Mouse (Mus musculus) embryo, embryonic 11.5 days (tissue): ENCODE data around the gene Dtx4.
A peak's percentile ranks its signal among the peaks of the same experiment; 100 is the strongest.

Experiments
- DNase-seq: peaks from one replicate; pipeline ENCODE4 v3.0.0-alpha.2; 2012; ENCODE audit warnings: low read depth, low spot score

Gene Dtx4

DNA sequence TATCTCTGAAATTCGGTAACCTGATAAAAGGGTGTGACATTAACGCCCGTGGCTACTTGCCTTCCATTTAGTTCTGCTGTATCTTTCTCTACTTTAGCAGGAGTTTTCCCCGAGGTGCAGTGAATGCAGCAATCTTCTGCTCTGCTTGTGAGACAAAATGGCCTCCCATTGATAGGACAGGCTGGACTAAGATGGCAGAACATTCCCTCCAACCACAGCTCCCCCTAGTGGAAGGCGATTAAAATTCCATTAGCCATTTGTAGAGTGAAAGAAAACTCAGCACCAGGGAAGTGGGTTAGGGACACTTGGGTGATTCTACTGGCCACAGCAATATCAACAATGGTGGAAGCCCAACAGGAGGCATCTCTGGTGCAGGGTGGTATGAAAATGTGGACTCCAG is 33.8 kb downstream of the Dtx4 start:
- DNase-seq, result no peak

DNA sequence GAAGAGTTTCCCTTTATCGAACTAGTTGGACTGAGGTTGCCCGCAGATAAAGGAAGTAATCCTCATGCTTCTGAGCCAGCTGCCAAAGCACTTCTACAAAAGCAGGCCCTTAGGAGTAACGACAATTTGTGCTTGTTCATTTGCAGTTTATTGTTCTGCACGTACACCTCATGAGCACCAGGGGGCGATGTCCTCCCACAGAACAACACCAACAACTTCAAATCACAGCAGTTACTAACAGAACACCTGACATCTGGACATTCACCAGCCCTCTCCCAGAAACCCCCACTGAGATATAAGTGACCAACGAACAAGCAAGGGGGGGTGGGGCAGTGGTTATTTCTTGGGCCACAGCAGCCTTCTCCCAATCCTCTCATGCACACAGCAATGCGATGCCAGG is 35.0 kb downstream of the Dtx4 start:
- DNase-seq, result peak; percentile 43

DNA sequence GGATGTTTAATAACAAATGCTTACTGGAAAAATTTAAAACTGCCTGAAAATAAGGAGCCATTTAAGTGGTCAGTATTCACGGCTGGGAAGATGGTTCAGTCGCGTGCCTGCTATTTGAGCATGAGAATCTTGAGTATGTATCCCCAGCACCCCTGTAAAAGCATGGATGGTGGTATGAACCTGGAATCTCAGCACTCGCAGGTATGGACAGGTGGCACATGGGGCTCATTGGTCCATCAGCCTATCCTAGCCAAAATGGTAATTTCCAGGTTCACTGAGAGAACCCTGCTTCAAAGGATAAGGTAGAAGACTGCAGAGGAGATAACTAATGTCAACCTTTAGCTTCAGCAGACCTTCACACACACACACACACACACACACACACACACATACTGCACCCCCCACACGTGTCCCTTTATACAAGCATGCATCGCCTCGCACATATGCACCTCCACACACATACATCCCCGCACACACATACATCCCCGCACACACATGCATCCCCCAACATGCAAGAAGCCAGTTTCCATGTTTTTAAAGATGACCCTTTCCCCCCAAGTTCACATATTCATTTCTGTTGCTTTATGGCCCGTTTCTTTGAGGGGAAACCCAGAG is 35.6 kb downstream of the Dtx4 start:
- DNase-seq, result no peak

DNA sequence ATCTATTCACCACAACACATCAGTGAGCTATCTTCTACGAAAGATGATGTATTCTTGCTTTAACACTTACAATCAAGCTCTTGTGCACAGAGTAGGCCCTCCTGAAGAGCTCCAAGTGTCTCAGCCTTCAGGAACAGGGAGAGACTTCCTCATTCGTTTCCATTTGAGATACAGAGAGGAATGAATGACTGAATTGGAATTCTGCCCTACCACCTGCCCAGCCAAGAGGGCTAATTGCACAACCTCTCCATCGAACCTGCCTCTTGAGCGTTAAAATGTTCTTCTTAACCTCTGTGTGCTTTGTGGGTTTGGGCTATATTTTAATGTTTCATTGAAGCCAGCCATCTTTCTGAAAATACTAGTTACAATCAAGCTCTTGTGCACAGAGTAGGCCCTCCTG is 36.6 kb downstream of the Dtx4 start:
- DNase-seq, result no peak

DNA sequence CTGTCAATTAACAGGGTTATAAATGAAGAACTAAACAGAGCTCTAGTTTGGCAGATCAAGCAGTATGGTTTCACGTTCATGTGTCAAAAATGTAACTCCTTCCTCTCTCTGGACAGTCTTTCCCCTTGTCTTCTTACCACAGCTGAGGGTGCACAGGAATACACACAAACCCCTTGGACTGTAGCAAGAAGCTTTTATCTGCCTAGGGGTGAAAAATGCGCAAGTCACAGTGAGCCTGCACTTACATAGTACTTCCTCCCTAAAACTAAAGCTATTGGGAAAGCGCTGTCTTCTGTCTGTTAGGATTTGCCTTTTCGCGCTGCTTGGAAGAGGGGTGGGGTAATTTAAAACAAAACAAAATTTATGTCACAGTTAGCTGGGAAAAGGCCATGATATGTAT is 37.1 kb downstream of the Dtx4 start:
- no peak for DNase-seq

DNA sequence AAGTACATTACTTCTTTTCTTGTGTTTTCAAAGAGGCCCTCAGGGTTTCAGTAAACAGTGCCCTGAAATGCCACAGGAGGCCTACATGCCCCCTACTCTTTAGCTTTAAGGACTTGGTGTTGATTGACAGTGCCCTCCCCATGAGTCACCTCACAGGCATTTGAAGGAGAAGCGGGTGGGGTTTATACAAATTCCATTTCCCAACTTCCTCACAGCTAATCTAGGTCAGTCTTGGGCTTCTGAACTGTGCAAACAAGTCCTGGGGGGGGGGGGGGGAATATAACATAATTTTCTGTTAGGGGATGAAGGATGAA is 37.6 kb downstream of the Dtx4 start:
- no peak for DNase-seq

DNA sequence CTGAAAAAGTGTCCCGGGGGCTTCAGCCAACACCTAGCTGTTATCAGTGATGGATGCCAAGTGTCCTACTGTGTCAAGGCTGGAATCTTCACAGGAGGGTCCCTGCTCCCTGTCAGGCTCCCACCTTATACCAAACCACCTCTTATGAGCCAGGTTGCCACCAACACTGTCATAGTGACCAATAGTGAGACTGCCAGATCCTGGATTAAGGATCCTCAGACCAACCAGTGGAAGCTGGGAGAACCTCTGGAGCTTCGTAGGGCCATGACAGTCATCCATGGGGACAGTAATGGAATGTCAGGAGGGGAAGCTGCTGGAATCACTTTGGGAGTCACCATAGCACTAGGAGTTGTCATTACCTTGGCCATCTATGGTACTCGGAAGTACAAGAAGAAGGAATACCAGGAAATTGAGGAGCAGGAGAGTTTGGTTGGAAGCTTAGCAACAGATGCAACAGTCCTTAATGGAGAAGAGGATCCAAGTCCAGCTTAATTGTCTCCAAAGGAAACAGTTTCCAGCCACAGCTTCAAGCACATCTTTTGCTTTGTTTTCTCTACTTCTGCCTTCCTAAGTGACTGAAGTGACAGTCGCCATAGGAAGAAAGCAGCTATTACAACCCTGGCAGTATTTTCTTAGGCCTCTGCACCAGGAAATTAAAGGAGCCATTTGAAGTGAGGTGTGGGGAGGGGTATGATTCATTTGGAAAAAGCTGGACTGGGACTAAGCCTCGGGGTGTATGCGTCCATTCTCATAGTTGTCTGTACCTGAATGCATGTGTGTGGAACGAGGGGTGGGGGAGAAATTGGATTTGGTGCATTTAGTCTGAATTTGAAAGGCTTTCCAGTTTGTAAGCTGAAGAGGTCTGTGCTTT is 38.2 kb downstream of the Dtx4 start:
- DNase-seq, result no peak

DNA sequence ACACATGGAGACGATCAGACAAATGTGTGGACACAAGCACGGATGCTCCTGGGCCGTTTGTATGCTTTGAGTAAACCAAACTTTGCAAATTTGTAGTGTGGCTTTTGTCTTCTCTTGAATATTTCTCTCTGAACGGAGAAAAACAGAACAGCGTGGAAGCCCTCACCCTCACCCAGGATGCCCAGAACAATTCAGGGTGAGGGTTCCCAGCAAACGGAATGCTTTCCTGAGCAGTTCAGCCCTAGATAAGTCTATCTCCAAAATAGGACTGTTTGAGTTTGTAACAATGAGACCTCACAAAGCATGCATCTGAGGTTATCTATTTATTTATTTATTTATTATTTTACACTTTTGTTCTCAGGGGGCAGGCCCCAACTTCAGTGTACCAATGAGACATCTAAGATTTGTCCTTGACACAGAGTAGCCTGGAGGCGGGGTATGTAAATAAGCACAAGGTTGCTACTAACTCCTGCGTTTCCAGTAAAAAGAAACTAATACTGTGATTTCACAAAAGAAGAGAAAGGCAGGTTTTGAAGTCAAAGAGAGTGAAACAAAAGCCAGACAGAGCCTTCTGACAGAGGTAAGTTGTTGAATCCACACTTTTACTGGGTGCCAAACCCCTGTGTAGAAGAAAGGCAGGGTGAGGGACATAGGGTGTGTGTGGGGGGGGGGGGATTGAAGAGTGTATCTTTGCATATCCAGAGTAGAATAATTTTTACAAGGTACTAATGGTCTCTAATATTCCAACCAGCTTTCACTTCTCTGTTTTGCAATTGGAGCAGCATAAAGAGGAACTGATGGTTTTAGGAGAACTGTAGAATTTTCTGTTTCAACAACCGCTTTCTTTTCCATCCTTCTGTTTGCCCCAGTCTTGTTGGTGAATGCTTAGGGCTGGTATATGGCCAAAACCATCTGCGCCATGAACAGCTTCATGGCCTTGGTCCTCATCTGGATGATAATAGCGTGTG is 40.7 kb downstream of the Dtx4 start, which contains the start of gene Mpeg1:
Mpeg1 (plus strand) TSS at position 498 of the 968 bp plus-strand sequence.
- DNase-seq, result no peak

DNA sequence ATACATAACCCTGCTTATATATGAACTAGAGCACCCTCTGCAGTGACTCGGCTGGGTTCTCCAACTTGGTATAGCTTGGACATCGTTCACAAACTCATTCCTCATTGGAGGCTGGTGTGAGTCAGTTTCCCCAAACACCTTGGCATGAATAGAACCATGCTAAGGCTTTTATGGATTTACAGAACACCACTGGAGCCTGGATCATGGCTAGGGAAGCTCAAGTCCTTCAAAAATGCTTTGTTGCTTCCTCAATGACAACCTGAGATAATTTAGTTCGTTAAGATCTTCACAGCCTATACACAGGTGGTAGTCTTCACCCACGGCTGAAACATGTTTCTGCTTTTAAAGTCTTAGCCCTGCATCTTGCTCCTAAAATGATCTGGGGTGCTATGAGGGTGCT is 41.7 kb downstream of the Dtx4 start:
- no peak for DNase-seq

DNA sequence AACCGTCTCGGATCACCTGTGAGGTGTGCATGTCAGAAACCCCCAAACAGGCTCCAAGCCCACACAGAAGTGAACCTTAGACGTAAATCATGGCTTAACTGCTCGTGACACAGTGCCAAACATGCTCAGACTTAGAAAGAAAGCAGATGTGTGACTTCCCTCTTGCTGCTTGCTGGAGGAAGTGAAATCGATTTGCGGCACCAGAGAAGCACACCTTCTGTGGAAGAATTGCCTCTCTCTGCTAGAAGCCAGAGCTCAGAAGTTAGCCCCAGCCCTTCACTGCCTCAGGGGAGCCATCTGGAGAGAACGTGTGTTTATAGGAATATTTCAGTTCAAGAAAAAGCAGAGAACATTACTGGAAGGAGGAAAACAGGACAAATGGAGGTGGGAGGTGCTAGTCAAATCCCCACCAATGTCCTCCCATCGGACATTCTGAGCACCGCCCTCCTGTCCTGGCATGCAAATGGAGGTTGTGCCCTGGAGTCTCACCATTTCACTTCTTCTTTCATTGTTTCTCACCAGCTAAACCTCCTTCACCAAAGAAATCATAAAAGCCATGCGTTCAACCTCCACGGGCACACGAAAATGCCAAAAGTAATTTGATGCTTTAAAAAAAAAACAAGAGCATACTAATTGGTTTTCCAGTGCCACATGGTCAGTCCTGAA is 43.7 kb downstream of the Dtx4 start:
- DNase-seq, result no peak

DNA sequence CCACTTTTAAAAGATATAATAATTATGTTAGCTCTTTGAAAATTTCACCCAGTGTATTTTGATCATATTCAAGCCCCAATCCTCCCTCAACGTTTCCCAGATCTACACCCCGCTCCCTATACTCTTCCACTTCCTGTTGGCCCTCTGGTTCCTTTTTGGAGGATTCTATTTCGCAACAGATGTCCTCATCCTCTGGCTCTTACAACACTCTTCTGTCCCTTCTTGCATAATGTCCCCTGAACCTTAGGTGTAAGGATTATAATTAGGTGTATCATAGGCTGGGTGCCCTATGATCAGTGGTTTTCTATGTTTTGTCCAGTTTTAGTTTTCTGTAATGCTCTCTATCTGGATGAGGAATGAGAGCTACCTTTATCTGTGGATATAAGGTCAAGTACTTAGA is 56.2 kb downstream of the Dtx4 start:
- no peak for DNase-seq

DNA sequence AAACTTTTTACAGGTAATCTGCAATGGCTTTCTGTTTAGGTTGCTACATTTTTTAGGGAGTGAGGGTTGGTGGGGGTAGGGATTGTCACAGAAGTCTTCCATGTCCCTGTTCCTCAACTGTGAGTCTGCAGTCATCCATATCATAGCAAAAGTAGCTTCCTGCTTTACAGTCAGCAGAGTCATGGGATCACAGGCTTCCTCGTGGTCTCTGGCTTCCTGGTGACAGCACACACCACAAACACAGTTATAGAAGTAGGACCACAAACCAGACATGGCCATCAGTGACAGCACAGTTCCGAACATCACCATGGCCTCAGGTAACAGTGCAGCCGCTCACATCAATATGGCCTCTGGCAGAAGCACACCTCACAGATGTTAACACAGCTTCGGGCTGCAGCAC is 58.7 kb downstream of the Dtx4 start:
- DNase-seq, result no peak

DNA sequence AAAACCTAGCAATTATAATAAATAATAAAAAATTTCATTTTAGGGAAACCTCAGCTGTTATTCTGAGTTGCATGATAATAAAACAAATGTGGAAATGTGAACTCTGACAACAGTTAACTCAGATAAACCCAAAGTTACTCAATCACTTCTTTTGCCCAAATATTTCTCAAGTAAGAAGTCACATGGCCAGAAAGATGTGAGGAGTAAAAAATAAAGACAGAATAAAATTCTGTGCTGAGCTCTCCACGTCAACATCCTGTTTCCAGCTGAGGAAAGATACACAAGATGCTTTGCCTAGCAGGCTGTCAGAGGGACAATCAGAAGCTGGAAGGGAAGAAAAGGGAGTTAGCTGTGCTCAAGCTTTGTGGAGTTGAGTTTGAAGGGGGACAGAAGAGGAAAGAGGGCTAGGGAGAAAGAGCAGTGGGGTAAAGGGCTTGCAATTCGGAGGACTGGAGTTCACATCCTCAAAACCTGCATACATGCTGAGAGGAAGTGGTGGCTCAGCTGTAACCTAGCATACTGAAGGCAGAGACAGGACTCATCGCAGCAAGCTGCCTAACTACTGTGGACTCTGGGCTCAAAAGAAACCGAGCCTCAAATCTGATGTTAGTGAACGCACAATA is 61.0 kb downstream of the Dtx4 start:
- DNase-seq, result no peak

DNA sequence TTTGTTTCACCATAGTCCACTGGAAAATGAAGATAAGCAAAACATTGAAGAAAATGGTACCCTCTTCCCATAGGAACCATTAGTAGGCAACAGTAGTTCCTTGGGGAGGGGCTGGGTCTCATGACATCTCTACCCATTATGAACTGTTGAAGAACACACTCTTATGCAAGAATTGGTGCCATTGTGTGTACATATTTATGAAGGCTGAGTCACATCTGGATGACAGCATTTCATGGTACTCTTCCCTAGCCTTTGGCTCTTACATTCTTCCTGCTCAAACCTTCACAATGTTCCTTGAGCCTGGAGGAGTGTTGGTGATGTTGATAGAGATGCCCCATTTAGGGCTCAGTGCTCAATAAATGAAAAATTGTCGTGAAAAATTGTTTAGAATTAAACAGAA is 61.7 kb downstream of the Dtx4 start:
- DNase-seq, result no peak

DNA sequence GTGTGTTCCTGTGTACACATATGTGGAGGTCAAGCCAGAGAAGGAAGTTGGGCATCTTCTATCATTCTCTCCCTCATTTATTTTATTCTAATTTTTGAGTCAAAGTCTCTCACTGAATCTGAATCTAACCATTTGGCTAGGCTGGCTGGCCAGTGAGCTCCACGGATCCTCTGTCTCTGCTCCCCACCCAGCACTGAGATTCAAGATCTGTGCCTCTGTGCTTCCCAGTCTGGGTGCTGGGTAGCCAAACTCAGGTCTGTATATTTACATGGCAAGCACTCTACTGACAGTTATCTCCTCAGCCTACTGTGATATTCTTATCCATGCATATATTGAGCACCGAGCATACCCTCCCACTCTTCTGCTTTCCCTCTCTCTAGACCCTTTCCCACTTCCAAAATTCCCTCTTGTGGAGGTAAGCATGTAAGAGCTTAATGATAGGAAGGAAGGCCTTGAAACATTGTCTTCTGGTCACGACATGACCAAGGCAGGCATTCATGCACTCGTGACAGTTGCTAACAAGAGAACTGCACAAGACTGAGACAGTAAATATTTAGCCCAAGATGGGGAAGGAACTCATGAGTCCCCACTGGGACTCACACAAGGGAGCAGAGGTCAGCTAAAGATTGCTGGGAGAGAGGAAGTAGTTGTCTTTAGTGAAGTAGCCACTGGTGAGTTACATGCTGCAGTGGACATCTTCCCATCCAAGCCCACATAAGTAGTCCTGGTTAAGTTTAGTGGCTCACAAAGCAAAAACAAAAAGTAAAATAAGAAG is 65.3 kb downstream of the Dtx4 start:
- no peak for DNase-seq

DNA sequence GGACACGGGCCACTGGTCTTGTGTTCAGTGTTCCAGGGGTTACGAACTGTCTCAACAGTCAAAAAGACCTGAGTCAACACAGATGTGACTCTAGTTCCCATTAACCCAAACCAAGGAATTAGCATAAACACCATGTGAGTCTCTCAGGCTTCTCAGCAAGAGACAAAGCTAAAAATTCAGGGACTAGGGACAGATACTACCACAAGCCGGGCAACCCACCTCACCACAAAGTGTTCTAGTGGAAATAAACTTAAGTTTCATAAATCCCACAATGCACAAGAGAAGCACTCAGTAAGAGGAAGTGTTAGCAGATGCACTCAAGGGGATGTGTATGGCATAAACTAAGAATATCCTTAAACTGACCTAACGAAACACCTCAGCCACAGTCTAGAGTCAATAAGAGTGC is 66.2 kb downstream of the Dtx4 start:
- no peak for DNase-seq

DNA sequence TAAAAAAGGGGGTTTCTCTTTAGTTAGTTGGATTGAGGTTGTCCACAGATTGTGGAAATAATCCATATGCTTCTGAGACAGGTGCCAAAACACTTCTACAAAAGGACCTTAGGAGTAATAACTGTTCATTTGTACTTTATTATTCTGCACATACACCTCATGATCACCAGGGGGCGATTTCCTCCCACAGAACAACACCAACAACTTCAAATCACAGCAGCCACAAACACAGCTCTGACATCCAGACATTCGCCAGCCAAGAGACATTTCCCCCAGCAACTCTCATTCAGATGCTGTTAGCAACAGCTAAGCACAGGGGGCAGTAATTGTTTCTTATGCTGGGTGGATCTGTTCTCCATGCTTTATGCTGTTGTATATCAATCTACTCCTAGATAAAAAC is 68.2 kb downstream of the Dtx4 start:
- peak; percentile 5 for DNase-seq

DNA sequence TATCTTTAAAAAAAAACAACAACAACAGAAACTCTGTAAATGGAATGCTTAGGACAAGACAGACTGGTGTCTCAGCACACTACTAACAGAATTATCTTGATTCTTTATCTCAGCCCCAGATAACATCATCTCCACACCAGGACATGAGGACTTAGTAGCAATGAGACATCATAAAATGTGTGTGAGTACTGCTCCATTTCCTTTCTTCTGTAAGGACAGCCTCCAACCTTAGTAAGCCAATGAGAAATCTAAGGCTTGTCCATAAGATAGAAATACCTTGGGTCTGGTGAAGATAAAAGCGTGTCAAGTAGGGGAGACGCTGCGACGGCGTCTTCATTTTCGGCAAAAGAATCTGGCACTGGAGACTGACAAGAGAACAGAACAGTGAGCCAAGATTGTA is 73.6 kb downstream of the Dtx4 start, which contains the start of gene Pfpl:
Pfpl (plus strand) TSS at position 301 of the 400 bp plus-strand sequence.
- no peak for DNase-seq

DNA sequence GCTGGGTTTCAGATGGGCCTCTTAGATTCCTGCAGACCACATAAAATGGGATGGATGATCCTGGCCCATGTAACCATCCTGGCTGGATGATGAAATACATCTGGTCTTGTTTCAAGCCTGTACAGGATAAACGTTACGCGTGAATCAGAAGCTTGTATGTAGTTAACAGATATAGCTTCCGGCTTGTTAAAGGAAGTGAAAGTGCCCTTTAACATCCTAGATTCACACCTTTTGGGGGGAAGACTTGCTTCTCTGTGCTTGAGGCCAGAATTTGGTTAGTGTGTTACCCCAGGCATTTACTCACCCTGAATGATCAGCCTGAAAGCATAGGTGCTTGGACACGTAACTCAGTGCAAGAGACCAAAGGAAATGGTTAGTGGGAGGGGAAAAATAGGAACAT is 74.2 kb downstream of the Dtx4 start:
- DNase-seq, result no peak

DNA sequence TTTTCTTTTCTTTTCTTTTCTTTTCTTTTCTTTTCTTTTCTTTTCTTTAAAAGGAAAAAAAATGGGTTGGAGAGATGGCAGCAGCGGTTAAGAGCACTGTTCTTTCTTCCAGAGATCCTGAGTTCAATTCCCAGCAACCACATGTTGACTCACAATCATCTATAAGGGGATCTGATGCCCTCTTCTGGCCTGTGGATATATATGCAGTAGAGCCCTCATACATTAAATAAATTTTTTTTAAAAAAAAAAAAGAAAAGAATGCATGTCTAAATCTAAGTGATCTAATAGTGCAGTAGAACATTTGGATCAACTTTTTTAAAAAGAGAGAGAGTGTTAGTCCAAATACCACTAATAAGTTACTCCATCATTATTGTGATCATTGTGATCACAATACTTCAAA is 79.6 kb downstream of the Dtx4 start:
- DNase-seq, result no peak
